Mouse (Mus musculus): ENCODE measurements around the gene Msl3l2.
A peak's percentile ranks its signal among the peaks of the same experiment; 100 is the strongest.

GRCm38 (mm10) chr10:56106333-56106995 lies at the start of gene Msl3l2:
- TF ChIP-seq CTCF (IDR thresholded peaks at IDR 0.05; ENCODE audit: insufficient read depth, low read length) = peak; percentile 60
- TF ChIP-seq POLR2A (IDR thresholded peaks at IDR 0.05; ENCODE audit: borderline replicate concordance, extremely low read depth, low read depth, low read length) = no peak

All from lung, adult 2 months (tissue).